Mouse (Mus musculus) spleen, adult 2 months (tissue): Measurements from ENCODE around the gene Acsbg2.

Experiments used
- CTCF ChIP-seq: fragments of 200-500 bp; IDR thresholded peaks from 2 replicates; pipeline ENCODE4 v1.5.1; 2011; ENCODE audit warnings: mild to moderate bottlenecking, inconsistent platforms; ENCODE audit not compliant: insufficient read depth, insufficient read length, insufficient replicate concordance; ENCODE audit errors: extremely low read depth
- POLR2A ChIP-seq: fragments of 200-500 bp; IDR thresholded peaks from 2 replicates; pipeline ENCODE4 v1.6.1; 2011; ENCODE audit warnings: low read depth, low read length, inconsistent platforms

DNA sequence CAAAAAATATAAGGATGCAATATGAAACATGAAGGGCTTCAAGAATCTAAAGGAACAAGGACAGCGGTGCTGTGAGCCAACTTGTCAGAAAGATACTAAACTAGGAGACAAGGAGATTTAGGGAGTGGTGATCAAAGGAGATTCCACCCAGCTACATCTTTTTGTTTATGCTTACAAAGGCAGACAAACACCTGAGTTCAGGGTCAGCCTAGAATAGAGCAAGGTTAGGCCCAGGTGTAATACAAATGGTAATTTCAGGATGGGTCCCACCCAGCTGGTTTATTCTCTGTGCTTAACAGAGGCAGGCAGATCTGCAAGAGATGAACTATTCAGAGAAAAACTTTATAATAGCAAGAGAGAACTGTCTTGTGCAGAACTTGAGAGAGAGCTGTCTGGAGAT lies 40.9 kb downstream of the Acsbg2 start:
- TF ChIP-seq CTCF (no peak), POLR2A (no peak)
